Mouse (Mus musculus): ENCODE measurements around the gene Olfr799. TPM values are rescaled to one million over a fixed set of nuclear protein-coding genes. Genes with fewer than 3 reads are reported as not detected.

Olfr799 gene
- total and polyA plus RNA-seq, 3 experiments = not detected

- dilution Hi-C loops (cut with MboI; ENCODE audit: extremely low pct_ligation_motif_present, extremely low pct_unique_long_range_greater_than_20kb, low sequenced_read_pairs) (no loop called here), in situ Hi-C loops (cut with MboI; ENCODE audit: low pct_ligation_motif_present, low pct_unique_long_range_greater_than_20kb, low sequenced_read_pairs) (no loop called here)
- H3K9ac ChIP-seq (ENCODE audit: insufficient read depth, low read depth) = no peak within 1 kb of the TSS
- H3K27me3 ChIP-seq (replicated peaks) = no peaks in the 10 kb centered on the region
- TF ChIP-seq HCFC1 (IDR thresholded peaks at IDR 0.05; ENCODE audit: low read depth, low read length) (no peak), USF2 (conservative IDR thresholded peaks at IDR 0.05; ENCODE audit: low read depth, low read length) (no peak), MXI1 (IDR thresholded peaks at IDR 0.05; ENCODE audit: low read depth, low read length) (no peak), CHD2 (IDR thresholded peaks at IDR 0.05; ENCODE audit: low read length) (no peak), GABPA (IDR thresholded peaks at IDR 0.05; ENCODE audit: insufficient replicate concordance, low read depth, low read length) (no peak), NRF1 (IDR thresholded peaks at IDR 0.05; ENCODE audit: low read depth, low read length) (no peak), PAX5 (IDR thresholded peaks at IDR 0.05; ENCODE audit: low read length) (no peak), SMC3 (IDR thresholded peaks at IDR 0.05; ENCODE audit: low read depth, low read length) (no peak), MYC (IDR thresholded peaks at IDR 0.05; ENCODE audit: low read depth, low read length) (no peak), CTCF (conservative IDR thresholded peaks at IDR 0.05 in 1 of 2, IDR thresholded peaks at IDR 0.05 in 1 of 2; ENCODE audit: low read depth in 2 of 2, low read length in 2 of 2) (no peak), MEF2A (IDR thresholded peaks at IDR 0.05; ENCODE audit: borderline replicate concordance, low read depth, low read length) (no peak), TBP (conservative IDR thresholded peaks at IDR 0.05; ENCODE audit: low read depth, low read length) (no peak), ZMIZ1 (IDR thresholded peaks at IDR 0.05; ENCODE audit: low read depth, low read length) (no peak), SIN3A (IDR thresholded peaks at IDR 0.05; ENCODE audit: low read length) (no peak), EP300 (IDR thresholded peaks at IDR 0.05; ENCODE audit: low read length) (no peak), MAX (IDR thresholded peaks at IDR 0.05; ENCODE audit: low read length) (no peak), TCF12 (IDR thresholded peaks at IDR 0.05; ENCODE audit: low read depth, low read length) (no peak), ZC3H11A (IDR thresholded peaks at IDR 0.05; ENCODE audit: low read depth, low read length) (no peak), ZNF384 (IDR thresholded peaks at IDR 0.05; ENCODE audit: low read depth, low read length) (no peak)
- H3K9me3 ChIP-seq (replicated peaks; ENCODE audit: low read length) = no peaks in the 10 kb centered on the region
- H3K4me2 ChIP-seq (ENCODE audit: insufficient read depth, low read depth, poor library complexity, severe bottlenecking) = no peak within 1 kb of the TSS
- no peaks in the 10 kb centered on the region for H3K79me2 ChIP-seq (replicated peaks; ENCODE audit: control insufficient read depth, extremely low read depth, insufficient read depth, poor library complexity, severe bottlenecking)
- no peak for DNase-seq (ENCODE audit: extremely low read depth)
- H3K4me1 ChIP-seq (ENCODE audit: control insufficient read depth in 1 of 2, insufficient read depth in 2 of 2) = no peaks in the 10 kb centered on the region
- no peaks in the 10 kb centered on the region for H3K36me3 ChIP-seq (replicated peaks in 1 of 2; ENCODE audit: control insufficient read depth in 1 of 2, insufficient read depth in 1 of 2, low read length in 1 of 2)
- H3K4me3 ChIP-seq (replicated peaks in 1 of 3; ENCODE audit: low read depth in 2 of 3, low read length in 2 of 3, poor library complexity in 1 of 3) = no peak within 1 kb of the TSS
- no peak within 1 kb of the TSS for H3K27ac ChIP-seq (ENCODE audit: insufficient read depth, low read depth)
These were observed 36.5 kb downstream of the Olfr799 start, which contains the start of gene Olfr801 for GRCm38 (mm10) chr10:129673765-129674164. TSS of gene Olfr801 (minus strand) at chr10:129673865.

GRCm38 (mm10) chr10:129688069-129688468 is 50.8 kb downstream of the Olfr799 start, which contains the start of gene Olfr802:
TSS of gene Olfr802 (minus strand) at chr10:129688169.
- Histone ChIP-seq H3K36me3 (replicated peaks in 1 of 2; ENCODE audit: control insufficient read depth in 1 of 2, insufficient read depth in 1 of 2, low read length in 1 of 2) (no peaks in the 10 kb centered on the region), H3K4me3 (replicated peaks in 1 of 3; ENCODE audit: low read depth in 2 of 3, low read length in 2 of 3, poor library complexity in 1 of 3) (no peak within 1 kb of the TSS), H3K4me1 (ENCODE audit: control insufficient read depth in 1 of 2, insufficient read depth in 2 of 2) (no peaks in the 10 kb centered on the region), H3K9me3 (replicated peaks; ENCODE audit: low read length) (no peaks in the 10 kb centered on the region), H3K27ac (ENCODE audit: insufficient read depth, low read depth) (no peak within 1 kb of the TSS), H3K27me3 (replicated peaks) (no peaks in the 10 kb centered on the region), H3K4me2 (ENCODE audit: insufficient read depth, low read depth, poor library complexity, severe bottlenecking) (no peak within 1 kb of the TSS), H3K79me2 (replicated peaks; ENCODE audit: control insufficient read depth, extremely low read depth, insufficient read depth, poor library complexity, severe bottlenecking) (no peaks in the 10 kb centered on the region), H3K9ac (ENCODE audit: insufficient read depth, low read depth) (no peak within 1 kb of the TSS)
- TF ChIP-seq CTCF (conservative IDR thresholded peaks at IDR 0.05 in 1 of 2, IDR thresholded peaks at IDR 0.05 in 1 of 2; ENCODE audit: low read depth in 2 of 2, low read length in 2 of 2) (no peak), PAX5 (IDR thresholded peaks at IDR 0.05; ENCODE audit: low read length) (no peak), GABPA (IDR thresholded peaks at IDR 0.05; ENCODE audit: insufficient replicate concordance, low read depth, low read length) (no peak), JUN (IDR thresholded peaks at IDR 0.05; ENCODE audit: insufficient read depth, low read depth, low read length) (no peak), ZKSCAN1 (IDR thresholded peaks at IDR 0.05; ENCODE audit: borderline replicate concordance, low read depth, low read length) (no peak), RAD21 (IDR thresholded peaks at IDR 0.05; ENCODE audit: low read depth, low read length) (no peak)
- in situ Hi-C loops (cut with MboI; ENCODE audit: low pct_ligation_motif_present, low pct_unique_long_range_greater_than_20kb, low sequenced_read_pairs) = no loop called here
- dilution Hi-C loops (cut with MboI; ENCODE audit: extremely low pct_ligation_motif_present, extremely low pct_unique_long_range_greater_than_20kb, low sequenced_read_pairs) = no loop called here
- DNase-seq (ENCODE audit: extremely low read depth) = no peak
